Mouse (Mus musculus) cerebellum, adult 2 months (tissue): ENCODE measurements around the gene Wdr46.

ENCODE experiments used
- CTCF ChIP-seq: fragments of 200-500 bp; IDR thresholded peaks from 2 replicates; pipeline ENCODE4 v1.5.1; 2011; ENCODE audit warnings: low read depth, mild to moderate bottlenecking, control low read depth, low read length, moderate library complexity, borderline replicate concordance; ENCODE audit not compliant: insufficient read depth
- POLR2A ChIP-seq: fragments of 200-500 bp; IDR thresholded peaks from 2 replicates; pipeline ENCODE4 v1.6.1; 2011; ENCODE audit warnings: low read length, control low read depth, borderline replicate concordance; ENCODE audit not compliant: insufficient read depth

DNA sequence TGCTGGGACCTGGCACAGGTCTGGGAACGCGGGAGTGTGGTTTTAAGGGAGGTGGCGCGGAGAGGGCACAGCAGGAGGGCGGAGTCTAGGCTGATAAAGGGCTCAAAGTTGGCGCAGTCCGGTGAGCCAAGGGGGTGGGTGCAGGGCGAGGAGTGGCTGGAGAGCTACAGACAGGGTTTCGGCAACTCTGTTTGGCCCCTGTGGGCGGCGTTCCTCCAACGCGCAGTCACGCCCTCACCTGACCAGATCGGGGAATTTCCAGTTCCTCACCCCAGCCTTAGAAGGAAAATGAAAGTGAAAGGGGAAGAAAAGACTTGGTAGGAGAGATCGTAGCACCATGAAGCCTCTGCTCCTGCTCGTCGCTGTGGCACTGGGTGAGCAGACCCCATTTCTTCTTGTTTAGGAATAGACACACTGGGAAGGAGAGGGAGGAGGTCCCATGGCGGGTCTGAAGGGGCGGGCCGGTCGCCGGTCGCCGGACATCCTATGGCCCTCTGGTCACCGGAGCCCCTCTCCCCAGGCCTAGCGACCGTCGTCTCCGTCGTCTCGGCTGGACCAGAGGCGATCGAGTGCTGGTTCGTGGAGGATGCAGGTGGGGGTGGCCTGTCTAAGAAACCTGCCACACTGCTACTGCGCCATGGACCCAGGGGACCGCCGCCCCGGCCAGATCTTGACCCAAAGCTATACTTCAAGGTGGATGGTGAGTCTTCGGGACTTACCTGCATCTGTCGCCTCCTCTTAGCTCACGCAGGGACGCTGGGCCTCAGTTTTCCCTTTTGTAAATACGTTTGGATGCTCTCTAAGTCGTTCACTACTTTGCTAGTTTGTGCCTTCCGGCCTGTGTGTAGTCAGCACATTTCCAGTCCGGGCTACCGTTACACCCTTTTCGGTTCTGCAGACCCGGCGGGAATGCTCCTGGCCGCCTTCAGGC lies 20.8 kb upstream of the Wdr46 start:
- TF ChIP-seq CTCF (0 out of 2 replicates have a peak, but pooled peaks have one; percentile 26), POLR2A (no peak)
